Mouse (Mus musculus): ENCODE measurements at regions not wholly inside any gene's neighbourhood (a gene's known extent, or its start where the extent isn't known, plus 50 kb on each side); places are given as distances from the start of the nearest gene placed in this dataset.

- H3K4me1 ChIP-seq (ENCODE audit: control insufficient read depth, insufficient read depth, low read length) = no peaks in the 10 kb centered on the region
- WGBS = 81% methylated on average over 12 of the region's 12 CpGs
- no peak for ATAC-seq (ENCODE audit: low FRiP score)
- DNase-seq (ENCODE audit: low spot score, missing footprints) = peak; percentile 79
- no peaks in the 10 kb centered on the region for H3K27me3 ChIP-seq (ENCODE audit: control insufficient read depth, insufficient read depth, low read length)
- no peak overlapping the region for H3K9ac ChIP-seq (ENCODE audit: low read length)
- H3K4me2 ChIP-seq = no peak overlapping the region
- no peak overlapping the region for H3K4me3 ChIP-seq (ENCODE audit: low read depth, low read length)
- H3K36me3 ChIP-seq (ENCODE audit: control insufficient read depth, insufficient read depth, low read length) = no peaks in the 10 kb centered on the region
- no peak overlapping the region for H3K27ac ChIP-seq (ENCODE audit: low read depth, low read length)
- no peaks in the 10 kb centered on the region for H3K9me3 ChIP-seq (ENCODE audit: control insufficient read depth, low read length)
These were observed 162.4 kb upstream of the Fbxl17 start for GRCm38 (mm10) chr17:63662251-63662650.

- no peak overlapping the region for H3K4me3 ChIP-seq (ENCODE audit: low read depth, low read length)
- H3K36me3 ChIP-seq (ENCODE audit: control insufficient read depth, insufficient read depth, low read length) = no peaks in the 10 kb centered on the region
- H3K27me3 ChIP-seq (ENCODE audit: control insufficient read depth, insufficient read depth, low read length) = no peaks in the 10 kb centered on the region
- H3K4me2 ChIP-seq = no peak overlapping the region
- H3K9me3 ChIP-seq (ENCODE audit: control insufficient read depth, low read length) = no peaks in the 10 kb centered on the region
- no peaks in the 10 kb centered on the region for H3K4me1 ChIP-seq (ENCODE audit: control insufficient read depth, insufficient read depth, low read length)
- WGBS = 89% methylated on average over 8 of the region's 8 CpGs
- ATAC-seq (ENCODE audit: low FRiP score) (no peak), DNase-seq (ENCODE audit: low spot score, missing footprints) (peak; percentile 60)
- H3K27ac ChIP-seq (ENCODE audit: low read depth, low read length) = no peak overlapping the region
- H3K9ac ChIP-seq (ENCODE audit: low read length) = no peak overlapping the region
These were observed 177.0 kb upstream of the Fbxl17 start for GRCm38 (mm10) chr17:63676791-63677190.

GRCm38 (mm10) chr17:63677996-63678657 lies 178.3 kb upstream of the Fbxl17 start:
- Histone ChIP-seq H3K9ac (ENCODE audit: low read length) (no peak overlapping the region), H3K4me1 (ENCODE audit: control insufficient read depth, insufficient read depth, low read length) (no peaks in the 10 kb centered on the region), H3K9me3 (ENCODE audit: control insufficient read depth, low read length) (no peaks in the 10 kb centered on the region), H3K27me3 (ENCODE audit: control insufficient read depth, insufficient read depth, low read length) (no peaks in the 10 kb centered on the region), H3K4me2 (no peak overlapping the region), H3K4me3 (ENCODE audit: low read depth, low read length) (no peak overlapping the region), H3K27ac (ENCODE audit: low read depth, low read length) (no peak overlapping the region), H3K36me3 (ENCODE audit: control insufficient read depth, insufficient read depth, low read length) (no peaks in the 10 kb centered on the region)
- 79% methylated on average over 3 of the region's 3 CpGs for WGBS
- DNase-seq (ENCODE audit: low spot score, missing footprints) = peak; percentile 44
- no peak for ATAC-seq (ENCODE audit: low FRiP score)

- Histone ChIP-seq H3K27ac (ENCODE audit: low read depth, low read length) (no peak overlapping the region), H3K4me2 (no peak overlapping the region), H3K36me3 (ENCODE audit: control insufficient read depth, insufficient read depth, low read length) (no peaks in the 10 kb centered on the region), H3K4me1 (ENCODE audit: control insufficient read depth, insufficient read depth, low read length) (no peaks in the 10 kb centered on the region), H3K27me3 (ENCODE audit: control insufficient read depth, insufficient read depth, low read length) (no peaks in the 10 kb centered on the region), H3K9ac (ENCODE audit: low read length) (no peak overlapping the region), H3K9me3 (ENCODE audit: control insufficient read depth, low read length) (no peaks in the 10 kb centered on the region), H3K4me3 (ENCODE audit: low read depth, low read length) (no peak overlapping the region)
- WGBS = 77% methylated on average over 3 of the region's 3 CpGs
- ATAC-seq (ENCODE audit: low FRiP score) (no peak), DNase-seq (ENCODE audit: low spot score, missing footprints) (no peak)
These were observed 180.7 kb upstream of the Fbxl17 start for GRCm38 (mm10) chr17:63680479-63680878.

GRCm38 (mm10) chr17:63683345-63683744 lies 179.5 kb upstream of the Fer start:
- Histone ChIP-seq H3K4me3 (ENCODE audit: low read depth, low read length) (no peak overlapping the region), H3K36me3 (ENCODE audit: control insufficient read depth, insufficient read depth, low read length) (no peaks in the 10 kb centered on the region), H3K4me2 (no peak overlapping the region), H3K27me3 (ENCODE audit: control insufficient read depth, insufficient read depth, low read length) (no peaks in the 10 kb centered on the region), H3K9ac (ENCODE audit: low read length) (no peak overlapping the region), H3K27ac (ENCODE audit: low read depth, low read length) (no peak overlapping the region), H3K9me3 (ENCODE audit: control insufficient read depth, low read length) (no peaks in the 10 kb centered on the region), H3K4me1 (ENCODE audit: control insufficient read depth, insufficient read depth, low read length) (no peaks in the 10 kb centered on the region)
- 82% methylated on average over 9 of the region's 9 CpGs for WGBS
- DNase-seq (ENCODE audit: low spot score, missing footprints) (no peak), ATAC-seq (ENCODE audit: low FRiP score) (no peak)

GRCm38 (mm10) chr17:63684026-63684425 lies 178.8 kb upstream of the Fer start:
- H3K4me3 ChIP-seq (ENCODE audit: low read depth, low read length) = no peak overlapping the region
- no peaks in the 10 kb centered on the region for H3K9me3 ChIP-seq (ENCODE audit: control insufficient read depth, low read length)
- no peak overlapping the region for H3K9ac ChIP-seq (ENCODE audit: low read length)
- no peak for ATAC-seq (ENCODE audit: low FRiP score)
- no peaks in the 10 kb centered on the region for H3K36me3 ChIP-seq (ENCODE audit: control insufficient read depth, insufficient read depth, low read length)
- no peak overlapping the region for H3K27ac ChIP-seq (ENCODE audit: low read depth, low read length)
- DNase-seq (ENCODE audit: low spot score, missing footprints) = no peak
- 87% methylated on average over 3 of the region's 3 CpGs for WGBS
- H3K27me3 ChIP-seq (ENCODE audit: control insufficient read depth, insufficient read depth, low read length) = no peaks in the 10 kb centered on the region
- no peak overlapping the region for H3K4me2 ChIP-seq
- H3K4me1 ChIP-seq (ENCODE audit: control insufficient read depth, insufficient read depth, low read length) = no peaks in the 10 kb centered on the region

- H3K4me2 ChIP-seq = no peak overlapping the region
- no peaks in the 10 kb centered on the region for H3K4me1 ChIP-seq (ENCODE audit: control insufficient read depth, insufficient read depth, low read length)
- H3K9ac ChIP-seq (ENCODE audit: low read length) = no peak overlapping the region
- DNase-seq (ENCODE audit: low spot score, missing footprints) = no peak
- no peaks in the 10 kb centered on the region for H3K9me3 ChIP-seq (ENCODE audit: control insufficient read depth, low read length)
- 70% methylated on average over 4 of the region's 4 CpGs for whole genome bisulfite sequencing
- H3K36me3 ChIP-seq (ENCODE audit: control insufficient read depth, insufficient read depth, low read length) = no peaks in the 10 kb centered on the region
- no peak for ATAC-seq (ENCODE audit: low FRiP score)
- H3K27me3 ChIP-seq (ENCODE audit: control insufficient read depth, insufficient read depth, low read length) = no peaks in the 10 kb centered on the region
- no peak overlapping the region for H3K4me3 ChIP-seq (ENCODE audit: low read depth, low read length)
- no peak overlapping the region for H3K27ac ChIP-seq (ENCODE audit: low read depth, low read length)
These were observed 176.9 kb upstream of the Fer start for GRCm38 (mm10) chr17:63685956-63686355.

GRCm38 (mm10) chr17:63686361-63686760 lies 176.5 kb upstream of the Fer start:
- no peaks in the 10 kb centered on the region for H3K27me3 ChIP-seq (ENCODE audit: control insufficient read depth, insufficient read depth, low read length)
- no peaks in the 10 kb centered on the region for H3K9me3 ChIP-seq (ENCODE audit: control insufficient read depth, low read length)
- no peak overlapping the region for H3K27ac ChIP-seq (ENCODE audit: low read depth, low read length)
- no peak overlapping the region for H3K4me3 ChIP-seq (ENCODE audit: low read depth, low read length)
- ATAC-seq (ENCODE audit: low FRiP score) = no peak
- WGBS = 84% methylated on average over 4 of the region's 4 CpGs
- no peak overlapping the region for H3K4me2 ChIP-seq
- no peak overlapping the region for H3K9ac ChIP-seq (ENCODE audit: low read length)
- no peaks in the 10 kb centered on the region for H3K4me1 ChIP-seq (ENCODE audit: control insufficient read depth, insufficient read depth, low read length)
- H3K36me3 ChIP-seq (ENCODE audit: control insufficient read depth, insufficient read depth, low read length) = no peaks in the 10 kb centered on the region
- no peak for DNase-seq (ENCODE audit: low spot score, missing footprints)

- Histone ChIP-seq H3K4me2 (no peak overlapping the region), H3K4me3 (ENCODE audit: low read depth, low read length) (no peak overlapping the region), H3K27ac (ENCODE audit: low read depth, low read length) (no peak overlapping the region), H3K9ac (ENCODE audit: low read length) (no peak overlapping the region), H3K36me3 (ENCODE audit: control insufficient read depth, insufficient read depth, low read length) (no peaks in the 10 kb centered on the region), H3K27me3 (ENCODE audit: control insufficient read depth, insufficient read depth, low read length) (no peaks in the 10 kb centered on the region), H3K4me1 (ENCODE audit: control insufficient read depth, insufficient read depth, low read length) (no peaks in the 10 kb centered on the region), H3K9me3 (ENCODE audit: control insufficient read depth, low read length) (no peaks in the 10 kb centered on the region)
- 89% methylated on average over 8 of the region's 8 CpGs for WGBS
- DNase-seq (ENCODE audit: low spot score, missing footprints) = no peak
- no peak for ATAC-seq (ENCODE audit: low FRiP score)
These were observed 173.6 kb upstream of the Fer start for GRCm38 (mm10) chr17:63689291-63689690.
